Mouse (Mus musculus) C2C12 (cell line): ENCODE measurements at regions not wholly inside any gene's neighbourhood (a gene's known extent, or its start where the extent isn't known, plus 50 kb on each side); places are given as distances from the start of the nearest gene placed in this dataset.

Experiments
- CEBPB ChIP-seq: IDR thresholded peaks from one replicate; pipeline ENCODE4 v1.6.1; 2011; ENCODE audit warnings: low read depth, mild to moderate bottlenecking, control low read depth, moderate library complexity
- CTCF ChIP-seq: IDR thresholded peaks from one replicate; pipeline ENCODE4 v1.5.1; 2011; ENCODE audit not compliant: control insufficient read depth, insufficient read depth, insufficient read length
- FOSL1 ChIP-seq: IDR thresholded peaks from one replicate; pipeline ENCODE4 v1.8.0; 2011; ENCODE audit warnings: mild to moderate bottlenecking, low read length; ENCODE audit not compliant: poor library complexity, insufficient read depth, severe bottlenecking
- MYOD1 ChIP-seq: IDR thresholded peaks from one replicate; pipeline ENCODE4 v1.6.1; 2011; ENCODE audit warnings: low read depth; ENCODE audit not compliant: control insufficient read depth, insufficient read length

- TF ChIP-seq FOSL1, result no peak
- TF ChIP-seq MYOD1, result no peak
- TF ChIP-seq CEBPB, result no peak
- TF ChIP-seq CTCF, result no peak
Observed at GRCm38 (mm10) chr14:104939961-104940360, 237.2 kb downstream of the Rbm26 start.
